Mouse (Mus musculus) cerebellum, adult 2 months (tissue): ENCODE data around the gene Isx.

ENCODE experiments used
- CTCF ChIP-seq: fragments of 200-500 bp; IDR thresholded peaks from 2 replicates; pipeline ENCODE4 v1.5.1; 2011; ENCODE audit warnings: low read depth, mild to moderate bottlenecking, control low read depth, low read length, moderate library complexity, borderline replicate concordance; ENCODE audit not compliant: insufficient read depth
- POLR2A ChIP-seq: fragments of 200-500 bp; IDR thresholded peaks from 2 replicates; pipeline ENCODE4 v1.6.1; 2011; ENCODE audit warnings: low read length, control low read depth, borderline replicate concordance; ENCODE audit not compliant: insufficient read depth

DNA sequence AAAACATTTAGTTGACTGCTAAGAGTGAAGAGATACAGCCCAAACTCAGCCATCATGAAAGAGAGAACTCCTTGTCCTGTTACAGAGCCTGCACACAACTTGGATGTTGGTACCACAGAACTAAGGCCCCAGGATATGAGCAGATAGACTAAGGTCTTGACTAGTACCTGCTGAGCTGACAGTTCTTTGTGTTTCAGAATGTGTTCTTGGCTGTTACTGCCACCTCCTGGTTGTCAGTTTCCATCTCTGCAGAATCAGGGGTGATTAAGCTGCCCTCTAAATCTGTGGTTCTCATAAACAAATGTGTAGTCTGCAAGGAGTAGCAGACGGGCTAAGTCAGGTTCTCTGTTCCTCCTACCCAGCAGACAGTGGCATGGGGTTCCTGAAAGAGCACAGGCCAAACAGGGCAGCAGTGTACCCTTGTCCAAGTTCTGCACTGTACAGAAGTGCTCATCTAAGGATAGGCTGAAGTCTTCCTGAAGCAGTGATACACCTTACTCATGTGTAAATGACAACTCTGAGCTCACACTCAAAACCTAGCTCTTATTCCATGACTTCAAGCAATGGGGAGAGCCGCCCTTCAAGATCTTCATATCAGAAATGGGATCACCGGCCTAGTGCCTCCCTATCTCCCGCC, 49.0 kb downstream of the Isx start:
- TF ChIP-seq CTCF (no peak; the same call in 1 of the 2 replicates), POLR2A (no peak)
